Mouse (Mus musculus): ENCODE data around the gene Tmem251. TPM values are rescaled to one million over a fixed set of nuclear protein-coding genes. Genes with fewer than 3 reads are reported as not detected.

Gene Tmem251
- polyA plus RNA-seq, 1 experiment from 2014 or later, result 12.0 TPM

- H3K27me3 ChIP-seq (ENCODE audit: poor library complexity, severe bottlenecking), result peaks cover 33% of the 10 kb centered on the region
- DNase-seq (ENCODE audit: extremely low spot score, low spot score), result no peak
- peak overlapping the region; percentile 92 for H3K27ac ChIP-seq
- H3K36me3 ChIP-seq (replicated peaks), result peaks cover 7% of the 10 kb centered on the region; the same call in 1 of the 2 replicates
- H3K9me3 ChIP-seq, result no peaks in the 10 kb centered on the region
- H3K4me1 ChIP-seq, result peaks cover 63% of the 10 kb centered on the region
- 6% methylated on average over 17 of the region's 17 CpGs for WGBS
- H3K4me3 ChIP-seq, result peak overlapping the region; percentile 80
Observed at GRCm38 (mm10) chr12:102703921-102704408, 39.6 kb upstream of the Tmem251 start.

- no peaks in the 10 kb centered on the region for H3K9me3 ChIP-seq
- peak; percentile 50 for DNase-seq (ENCODE audit: extremely low spot score, low spot score)
- peak within 1 kb of the TSS; percentile 92 for H3K27ac ChIP-seq
- peaks cover 57% of the 10 kb centered on the region for H3K4me1 ChIP-seq
- H3K27me3 ChIP-seq (ENCODE audit: poor library complexity, severe bottlenecking), result peaks cover 33% of the 10 kb centered on the region
- WGBS, result under 1% methylated on average over 96 of the region's 105 CpGs
- H3K36me3 ChIP-seq (replicated peaks), result peaks cover 7% of the 10 kb centered on the region; the same call in 1 of the 2 replicates
- H3K4me3 ChIP-seq, result peak within 1 kb of the TSS; percentile 80
Observed at GRCm38 (mm10) chr12:102704457-102705198, 38.9 kb upstream of the Tmem251 start, which contains the start of gene Itpk1. TSS of gene Itpk1 (minus strand) at chr12:102704930.

- Histone ChIP-seq H3K9me3 (no peaks in the 10 kb centered on the region), H3K36me3 (replicated peaks) (peaks cover 7% of the 10 kb centered on the region; the same call in 1 of the 2 replicates), H3K4me3 (peak overlapping the region; percentile 80), H3K27ac (peak overlapping the region; percentile 92), H3K27me3 (ENCODE audit: poor library complexity, severe bottlenecking) (peaks cover 33% of the 10 kb centered on the region), H3K4me1 (peaks cover 49% of the 10 kb centered on the region)
- peak; percentile 81 for DNase-seq (ENCODE audit: extremely low spot score, low spot score)
- 2% methylated on average over 45 of the region's 45 CpGs for WGBS
Observed at GRCm38 (mm10) chr12:102705216-102705871, 38.2 kb upstream of the Tmem251 start.

- Histone ChIP-seq H3K27me3 (ENCODE audit: poor library complexity, severe bottlenecking) (peaks cover 33% of the 10 kb centered on the region), H3K4me1 (peaks cover 49% of the 10 kb centered on the region), H3K27ac (no peak overlapping the region), H3K9me3 (no peaks in the 10 kb centered on the region), H3K36me3 (replicated peaks) (peaks cover 5% of the 10 kb centered on the region; the same call in 1 of the 2 replicates), H3K4me3 (peak overlapping the region; percentile 80)
- DNase-seq (ENCODE audit: extremely low spot score, low spot score), result no peak
- WGBS, result 75% methylated on average over 6 of the region's 6 CpGs
Observed at GRCm38 (mm10) chr12:102705906-102706640, 37.5 kb upstream of the Tmem251 start.

GRCm38 (mm10) chr12:102706833-102707463 is 36.6 kb upstream of the Tmem251 start:
- Histone ChIP-seq H3K4me3 (no peak overlapping the region), H3K27me3 (ENCODE audit: poor library complexity, severe bottlenecking) (peaks cover 33% of the 10 kb centered on the region), H3K27ac (no peak overlapping the region), H3K9me3 (no peaks in the 10 kb centered on the region), H3K36me3 (replicated peaks) (no peaks in the 10 kb centered on the region), H3K4me1 (peaks cover 45% of the 10 kb centered on the region)
- WGBS, result 90% methylated on average over 10 of the region's 10 CpGs
- DNase-seq (ENCODE audit: extremely low spot score, low spot score), result no peak

GRCm38 (mm10) chr12:102708220-102708619 is 35.3 kb upstream of the Tmem251 start:
- no peak overlapping the region for H3K4me3 ChIP-seq
- no peak overlapping the region for H3K27ac ChIP-seq
- peaks cover 33% of the 10 kb centered on the region for H3K27me3 ChIP-seq (ENCODE audit: poor library complexity, severe bottlenecking)
- no peak for DNase-seq (ENCODE audit: extremely low spot score, low spot score)
- peaks cover 33% of the 10 kb centered on the region for H3K4me1 ChIP-seq
- H3K36me3 ChIP-seq (replicated peaks), result no peaks in the 10 kb centered on the region
- WGBS, result 87% methylated on average over 11 of the region's 11 CpGs
- no peaks in the 10 kb centered on the region for H3K9me3 ChIP-seq

GRCm38 (mm10) chr12:102709896-102710295 is 33.7 kb upstream of the Tmem251 start:
- no peaks in the 10 kb centered on the region for H3K9me3 ChIP-seq
- H3K27ac ChIP-seq, result no peak overlapping the region
- peaks cover 19% of the 10 kb centered on the region for H3K4me1 ChIP-seq
- WGBS, result 94% methylated on average over 5 of the region's 5 CpGs
- H3K36me3 ChIP-seq (replicated peaks), result no peaks in the 10 kb centered on the region
- DNase-seq (ENCODE audit: extremely low spot score, low spot score), result no peak
- no peak overlapping the region for H3K4me3 ChIP-seq
- H3K27me3 ChIP-seq (ENCODE audit: poor library complexity, severe bottlenecking), result peaks cover 26% of the 10 kb centered on the region

- Histone ChIP-seq H3K27ac (no peak overlapping the region), H3K9me3 (no peaks in the 10 kb centered on the region), H3K36me3 (replicated peaks) (no peaks in the 10 kb centered on the region), H3K27me3 (ENCODE audit: poor library complexity, severe bottlenecking) (peaks cover 26% of the 10 kb centered on the region), H3K4me3 (no peak overlapping the region), H3K4me1 (peaks cover 11% of the 10 kb centered on the region)
- no peak for DNase-seq (ENCODE audit: extremely low spot score, low spot score)
- WGBS, result 57% methylated on average over 4 of the region's 4 CpGs
Observed at GRCm38 (mm10) chr12:102710851-102711375, 32.6 kb upstream of the Tmem251 start.

- DNase-seq (ENCODE audit: extremely low spot score, low spot score), result no peak
- Histone ChIP-seq H3K4me1 (peaks cover 9% of the 10 kb centered on the region), H3K9me3 (no peaks in the 10 kb centered on the region), H3K27ac (no peak overlapping the region), H3K27me3 (ENCODE audit: poor library complexity, severe bottlenecking) (0 out of 2 replicates have a peak, but pooled peaks cover 2% of the 10 kb centered on the region), H3K4me3 (no peak overlapping the region), H3K36me3 (replicated peaks) (no peaks in the 10 kb centered on the region)
- 82% methylated on average over 20 of the region's 20 CpGs for WGBS
Observed at GRCm38 (mm10) chr12:102713153-102713865, 30.3 kb upstream of the Tmem251 start.

GRCm38 (mm10) chr12:102714116-102714515 is 29.4 kb upstream of the Tmem251 start:
- no peaks in the 10 kb centered on the region for H3K9me3 ChIP-seq
- DNase-seq (ENCODE audit: extremely low spot score, low spot score), result no peak
- H3K27ac ChIP-seq, result no peak overlapping the region
- no peaks in the 10 kb centered on the region for H3K36me3 ChIP-seq (replicated peaks)
- 86% methylated on average over 2 of the region's 2 CpGs for WGBS
- H3K4me1 ChIP-seq, result peaks cover 10% of the 10 kb centered on the region
- H3K27me3 ChIP-seq (ENCODE audit: poor library complexity, severe bottlenecking), result no peaks in the 10 kb centered on the region
- no peak overlapping the region for H3K4me3 ChIP-seq

- DNase-seq (ENCODE audit: extremely low spot score, low spot score), result no peak
- H3K27ac ChIP-seq, result no peak overlapping the region
- 84% methylated on average over 10 of the region's 10 CpGs for WGBS
Observed at GRCm38 (mm10) chr12:102714654-102715395, 28.7 kb upstream of the Tmem251 start.

More at GRCm38 (mm10) chr12:102714654-102715395, 28.7 kb upstream of the Tmem251 start:
- Histone ChIP-seq H3K27me3 (ENCODE audit: poor library complexity, severe bottlenecking) (no peaks in the 10 kb centered on the region), H3K9me3 (no peaks in the 10 kb centered on the region), H3K36me3 (replicated peaks) (no peaks in the 10 kb centered on the region), H3K4me3 (no peak overlapping the region), H3K4me1 (peaks cover 14% of the 10 kb centered on the region)

Data from forebrain, embryonic 10.5 days (tissue).